Mouse (Mus musculus) embryonic facial prominence, embryonic 13.5 days (tissue): ENCODE results near the gene Srgap2. TPM values are rescaled to one million over a fixed set of nuclear protein-coding genes. Genes with fewer than 3 reads are reported as not detected.

Experiments
- microRNA-seq: library from miRNA; unstranded; fragments of <30 nt; microRNA quantifications from one replicate; pipeline ENCODE4, GENCODE M21; 2016
- polyA plus RNA-seq: library from polyadenylated mRNA; unstranded; fragments of >200 nt; fragmentation: Nextera tagmentation; extraction: Ambion mirVana; gene quantifications from 2 replicates; pipeline ENCODE4 v1.2.1, GENCODE M21; 2015

The Srgap2 gene
- polyA plus RNA-seq, 1 experiment from 2014 or later, result 16.6 TPM

Small RNA genes lying within 50 kb of the gene (microRNA-seq; reads per million reads assigned to microRNA genes)
- gene Gm24273, result not detected

Other genes with a start within 250 kb of the Srgap2 start
- 2.7 and 3.6 TPM in 2 replicates for gene Ikbke, start 247.7 kb downstream of the Srgap2 start, polyA plus RNA-seq
- 3.3 and 3.5 TPM in 2 replicates for gene Fam72a, start 551 bp upstream of the Srgap2 start, polyA plus RNA-seq
- not detected in 2 replicates for gene Avpr1b, start 71.9 kb upstream of the Srgap2 start, polyA plus RNA-seq
- gene Ctse, start 111.0 kb upstream of the Srgap2 start, polyA plus RNA-seq, result 0.33 TPM in 1 of 2 replicates, not detected in the other
- 4.9 and 5.0 TPM in 2 replicates for gene Rab7b, start 161.3 kb upstream of the Srgap2 start, polyA plus RNA-seq
- gene Slc26a9, start 216.7 kb upstream of the Srgap2 start, polyA plus RNA-seq, result not detected in 2 replicates